Mouse (Mus musculus) hindbrain, embryonic 10.5 days (tissue): ENCODE measurements around the gene Tff3. TPM values are rescaled to one million over a fixed set of nuclear protein-coding genes. Genes with fewer than 3 reads are reported as not detected.
A peak's percentile ranks its signal among the peaks of the same experiment; 100 is the strongest.

Experiments used
- DNase-seq: peaks from one replicate; pipeline ENCODE4 v3.0.0-alpha.2; 2017; ENCODE audit warnings: low spot score
- H3K27ac ChIP-seq: fragments of 300-500 bp; sonication (generic); 2 replicates; pipeline ENCODE4 v1.5.1; 2016; ENCODE audit warnings: mild to moderate bottlenecking, moderate library complexity
- H3K27me3 ChIP-seq: fragments of 300-500 bp; sonication (generic); 2 replicates; pipeline ENCODE4 v1.6.1; 2016; ENCODE audit warnings: mild to moderate bottlenecking; ENCODE audit not compliant: poor library complexity, insufficient read depth, severe bottlenecking
- H3K36me3 ChIP-seq: fragments of 300-500 bp; sonication (generic); 2 replicates; pipeline ENCODE4 v1.6.1; 2016; ENCODE audit warnings: mild to moderate bottlenecking, moderate library complexity
- H3K4me1 ChIP-seq: fragments of 300-500 bp; sonication (generic); replicated peaks from 2 replicates; pipeline ENCODE4 v1.6.1; 2016; ENCODE audit warnings: mild to moderate bottlenecking
- H3K4me3 ChIP-seq: fragments of 300-500 bp; sonication (generic); 2 replicates; pipeline ENCODE4 v1.5.1; 2016; ENCODE audit warnings: mild to moderate bottlenecking, moderate library complexity
- H3K9me3 ChIP-seq: fragments of 300-500 bp; sonication (generic); 2 replicates; pipeline ENCODE4 v1.6.1; 2016; ENCODE audit warnings: mild to moderate bottlenecking, moderate library complexity
- WGBS: fragments of 180-500 bp; shearing (Covaris S2); methylation state at CpG from one replicate; pipeline ENCODE4 v1.1.7; 2016; 5-methylcytosine and 5-hydroxymethylcytosine counted together
- polyA plus RNA-seq: library from polyadenylated mRNA; unstranded; fragments of >200 nt; fragmentation: Nextera tagmentation; extraction: Ambion mirVana; gene quantifications from 2 replicates; pipeline ENCODE4 v1.2.1, GENCODE M21; 2016

The Tff3 gene
- 1.1 TPM in 1 of 2 replicates, not detected in the other for polyA plus RNA-seq

DNA sequence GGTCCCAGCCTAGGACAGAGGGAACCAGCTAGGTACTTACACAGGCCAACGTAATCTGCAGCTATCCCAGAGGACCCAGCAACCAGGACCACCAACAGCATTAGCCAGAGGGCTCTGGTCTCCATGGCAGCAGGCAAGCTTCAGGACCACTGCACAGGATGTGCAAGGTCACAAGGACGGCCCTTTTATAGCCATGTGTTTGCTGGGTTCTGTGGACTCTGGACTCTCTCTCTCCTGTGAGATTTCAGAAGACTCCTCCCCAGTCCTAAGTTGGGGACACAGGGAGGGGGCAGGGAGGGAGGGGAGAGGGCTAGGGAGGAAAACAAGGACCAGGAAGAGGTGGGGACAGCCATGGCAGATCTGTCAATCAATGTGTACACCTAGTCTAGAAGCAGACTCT is at the start of gene Tff3:
Tff3 (minus strand) TSS at position 195 of the 400 bp plus-strand sequence.
- H3K27ac ChIP-seq, result no peak within 1 kb of the TSS
- DNase-seq, result peak; percentile 25
- WGBS, result 27% methylated on average over 2 of the region's 2 CpGs

DNA sequence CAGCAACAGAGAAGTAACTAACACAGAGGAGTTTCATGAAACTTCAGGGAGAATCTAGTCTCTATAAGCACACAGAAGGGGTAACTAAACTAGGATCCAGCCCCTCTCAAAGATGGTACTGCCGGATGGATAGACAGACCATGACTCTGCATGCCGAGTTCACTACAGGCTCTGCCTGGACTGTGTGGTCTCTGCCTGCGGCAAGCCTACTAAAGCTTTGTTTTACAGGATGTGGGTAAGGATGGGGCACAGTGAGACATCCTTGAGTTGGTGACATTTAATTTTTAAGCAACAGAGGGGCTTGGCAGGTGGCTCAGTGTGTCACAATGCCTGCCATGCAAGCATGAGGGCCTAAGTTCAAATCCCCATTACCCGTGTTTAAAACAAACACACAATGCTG is 46.9 kb upstream of the Tff3 start:
- DNase-seq, result no peak
- 94% methylated on average over 4 of the region's 4 CpGs for WGBS
- H3K27ac ChIP-seq, result no peak overlapping the region
- H3K4me1 ChIP-seq, result 0 out of 2 replicates have a peak, but pooled peaks cover 4% of the 10 kb centered on the region
- no peak overlapping the region for H3K4me3 ChIP-seq
- no peaks in the 10 kb centered on the region for H3K9me3 ChIP-seq
- no peaks in the 10 kb centered on the region for H3K27me3 ChIP-seq
- no peaks in the 10 kb centered on the region for H3K36me3 ChIP-seq

More for the DNA sequence above, at the start of gene Tff3:
- Histone ChIP-seq H3K36me3 (no peaks in the 10 kb centered on the region), H3K27me3 (no peaks in the 10 kb centered on the region), H3K4me3 (no peak within 1 kb of the TSS), H3K9me3 (no peaks in the 10 kb centered on the region), H3K4me1 (peaks cover 22% of the 10 kb centered on the region)

DNA sequence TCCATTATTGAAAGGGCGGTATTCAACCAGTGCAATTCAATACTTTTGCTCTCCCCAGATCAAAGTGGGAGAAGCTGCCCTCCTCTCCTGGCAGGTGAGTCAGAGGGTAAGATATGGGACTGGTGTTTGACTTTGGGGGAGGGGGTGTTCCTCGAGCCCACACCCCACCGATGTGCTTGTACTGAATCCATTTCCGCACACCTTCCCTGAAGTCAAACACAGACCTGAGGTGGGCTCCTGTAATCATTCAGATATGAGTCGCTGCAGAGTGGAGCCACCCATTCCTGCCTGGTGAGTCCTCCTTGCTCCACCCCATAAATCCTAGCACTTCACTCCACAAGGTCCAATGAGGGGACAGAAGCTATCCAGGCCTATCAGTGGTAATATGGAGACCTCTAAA is 40.4 kb upstream of the Tff3 start:
- H3K4me3 ChIP-seq, result no peak overlapping the region
- H3K9me3 ChIP-seq, result no peaks in the 10 kb centered on the region
- H3K4me1 ChIP-seq, result 0 out of 2 replicates have a peak, but pooled peaks cover 4% of the 10 kb centered on the region
- H3K36me3 ChIP-seq, result no peaks in the 10 kb centered on the region
- no peak for DNase-seq
- WGBS, result 88% methylated on average over 5 of the region's 5 CpGs
- no peak overlapping the region for H3K27ac ChIP-seq
- no peaks in the 10 kb centered on the region for H3K27me3 ChIP-seq

DNA sequence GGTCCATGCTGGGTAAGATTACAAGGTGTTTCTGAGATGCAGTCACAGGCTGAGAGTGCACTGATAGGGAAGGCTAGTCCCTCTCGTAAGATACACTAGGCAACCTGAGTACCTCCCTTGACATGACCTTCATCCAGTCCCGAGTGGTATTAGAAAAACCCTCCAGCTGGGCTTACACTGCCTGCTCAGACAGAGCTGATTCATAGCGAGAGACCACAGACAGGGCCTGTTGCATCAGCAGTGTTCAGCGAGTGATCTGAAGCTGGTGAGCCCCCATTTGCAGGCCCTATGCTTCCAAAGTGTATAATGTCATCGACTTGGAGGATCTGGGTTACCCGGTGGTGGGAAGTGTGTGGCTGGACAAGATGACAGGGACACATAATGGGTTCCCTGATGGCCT is 35.7 kb upstream of the Tff3 start, which contains the start of gene Tff1:
Tff1 (minus strand) TSS at position 151 of the 400 bp plus-strand sequence.
- Histone ChIP-seq H3K9me3 (no peaks in the 10 kb centered on the region), H3K27ac (no peak within 1 kb of the TSS), H3K27me3 (no peaks in the 10 kb centered on the region), H3K36me3 (no peaks in the 10 kb centered on the region), H3K4me3 (no peak within 1 kb of the TSS), H3K4me1 (0 out of 2 replicates have a peak, but pooled peaks cover under 1% of the 10 kb centered on the region)
- DNase-seq, result no peak
- 91% methylated on average over 6 of the region's 6 CpGs for WGBS

DNA sequence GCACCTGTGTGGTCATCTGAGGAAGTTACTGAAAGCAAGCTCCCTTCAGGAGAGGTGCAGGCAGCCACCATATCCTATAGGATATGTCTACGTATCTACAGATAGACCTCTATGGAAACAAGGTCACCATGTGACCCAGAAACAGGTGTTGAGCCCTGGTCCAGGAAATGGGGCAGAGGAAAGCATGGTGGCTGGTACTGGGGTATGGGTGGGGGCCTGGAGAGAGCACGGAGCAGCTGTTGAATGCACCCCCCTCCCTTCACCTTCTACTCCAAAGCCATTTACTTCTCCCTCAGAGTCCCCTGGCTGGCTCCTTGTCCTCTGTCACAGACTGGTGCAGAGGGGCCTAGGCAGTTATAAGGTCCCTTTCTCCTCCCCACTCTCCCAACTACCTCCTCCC is 34.4 kb upstream of the Tff3 start:
- 80% methylated on average over 2 of the region's 2 CpGs for WGBS

DNA sequence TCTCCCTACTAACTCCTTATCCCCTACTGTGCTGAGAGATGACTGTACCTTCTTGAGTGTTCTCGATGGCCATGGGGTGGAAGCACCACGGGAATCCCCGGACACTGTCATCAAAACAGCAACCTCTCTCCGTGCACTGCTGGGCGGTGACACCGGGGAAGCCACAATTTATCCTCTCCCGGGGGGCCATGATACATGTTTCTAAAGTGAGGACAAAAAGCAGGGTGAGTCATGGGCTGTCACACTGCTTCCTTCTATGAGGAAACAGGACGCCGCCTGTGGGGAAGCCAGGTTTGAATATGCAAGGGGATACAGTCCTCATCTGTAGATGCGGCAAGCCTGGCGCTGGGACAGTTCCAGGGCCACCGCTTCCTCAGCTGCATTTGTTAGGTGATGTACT is 33.2 kb upstream of the Tff3 start:
- 88% methylated on average over 12 of the region's 12 CpGs for WGBS
- no peak overlapping the region for H3K27ac ChIP-seq
- H3K4me1 ChIP-seq, result 0 out of 2 replicates have a peak, but pooled peaks cover 2% of the 10 kb centered on the region
- H3K36me3 ChIP-seq, result no peaks in the 10 kb centered on the region
- no peak overlapping the region for H3K4me3 ChIP-seq
- DNase-seq, result no peak
- H3K27me3 ChIP-seq, result no peaks in the 10 kb centered on the region
- no peaks in the 10 kb centered on the region for H3K9me3 ChIP-seq

More for the DNA sequence above, 34.4 kb upstream of the Tff3 start:
- Histone ChIP-seq H3K4me1 (0 out of 2 replicates have a peak, but pooled peaks cover 2% of the 10 kb centered on the region), H3K36me3 (no peaks in the 10 kb centered on the region), H3K9me3 (no peaks in the 10 kb centered on the region), H3K27ac (no peak overlapping the region), H3K4me3 (no peak overlapping the region), H3K27me3 (no peaks in the 10 kb centered on the region)
- DNase-seq, result no peak

DNA sequence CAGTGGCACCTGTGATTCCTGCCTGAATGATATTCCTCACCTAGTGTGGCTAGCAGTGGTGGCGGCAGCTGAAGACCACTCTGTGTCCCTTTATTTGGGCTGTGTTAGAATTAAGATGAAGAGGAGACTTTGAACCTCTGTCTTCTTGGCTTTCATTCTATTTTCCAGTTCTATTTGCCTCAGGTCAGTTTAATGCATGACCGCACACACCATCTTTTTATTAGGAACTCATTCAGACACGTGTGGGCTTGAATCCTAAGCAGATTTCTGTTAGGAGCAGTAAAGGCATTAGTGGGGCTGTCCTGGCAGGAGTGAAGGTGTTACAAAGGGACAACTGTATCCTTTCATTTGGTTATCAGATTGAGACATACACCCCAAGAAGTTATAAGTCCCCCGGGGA is 30.8 kb upstream of the Tff3 start:
- Histone ChIP-seq H3K9me3 (no peaks in the 10 kb centered on the region), H3K27me3 (no peaks in the 10 kb centered on the region), H3K4me1 (0 out of 2 replicates have a peak, but pooled peaks cover 2% of the 10 kb centered on the region), H3K36me3 (no peaks in the 10 kb centered on the region), H3K27ac (no peak overlapping the region), H3K4me3 (no peak overlapping the region)
- WGBS, result 71% methylated on average over 4 of the region's 4 CpGs
- DNase-seq, result no peak

DNA sequence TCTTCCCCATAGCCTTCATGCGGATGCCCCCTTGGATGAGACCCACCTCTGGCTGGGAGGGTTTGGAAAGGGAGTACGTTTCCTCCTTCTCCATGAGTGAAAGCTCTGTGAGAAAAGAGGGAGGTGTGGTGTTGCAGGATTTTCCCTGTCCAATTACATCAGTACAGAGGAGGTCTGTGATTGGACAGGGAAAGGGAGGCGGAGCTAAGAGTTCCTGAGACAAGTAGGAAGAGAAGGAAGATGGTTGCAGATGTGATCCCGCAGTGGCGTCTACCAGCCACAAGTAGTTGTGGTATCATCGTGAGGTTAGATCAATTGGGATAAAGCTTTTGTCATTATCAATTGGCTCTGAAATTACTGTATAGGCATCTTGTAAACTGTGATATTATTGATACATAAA is 28.5 kb upstream of the Tff3 start:
- no peaks in the 10 kb centered on the region for H3K9me3 ChIP-seq
- 77% methylated on average over 6 of the region's 6 CpGs for WGBS

DNA sequence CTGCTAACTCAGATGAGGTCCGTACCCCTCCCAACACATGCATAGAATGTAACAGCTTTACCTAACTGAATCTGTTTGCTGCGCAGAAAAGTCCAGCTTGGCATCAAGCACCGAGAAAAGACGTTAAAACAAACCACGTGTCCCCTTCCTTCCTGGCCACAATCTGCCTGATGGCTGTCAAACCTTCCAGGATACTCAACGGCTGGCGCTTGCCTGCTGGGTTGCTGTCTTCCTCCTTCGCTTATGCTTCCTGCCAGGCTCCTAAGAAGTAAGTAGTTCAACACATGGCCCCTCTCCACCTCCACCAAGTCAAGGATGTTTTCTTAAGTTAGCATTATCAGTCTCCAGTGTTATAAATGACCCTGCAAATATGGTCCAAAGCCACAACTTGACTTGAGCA is 24.3 kb upstream of the Tff3 start:
- WGBS, result 82% methylated on average over 8 of the region's 8 CpGs
- Histone ChIP-seq H3K9me3 (0 out of 2 replicates have a peak, but pooled peaks cover 6% of the 10 kb centered on the region), H3K27ac (no peak overlapping the region), H3K4me3 (no peak overlapping the region), H3K4me1 (peaks cover 7% of the 10 kb centered on the region), H3K36me3 (no peaks in the 10 kb centered on the region), H3K27me3 (no peaks in the 10 kb centered on the region)
- no peak for DNase-seq

More for the DNA sequence above, 28.5 kb upstream of the Tff3 start:
- DNase-seq, result no peak
- H3K27ac ChIP-seq, result no peak overlapping the region
- no peaks in the 10 kb centered on the region for H3K27me3 ChIP-seq
- H3K4me1 ChIP-seq, result 0 out of 2 replicates have a peak, but pooled peaks cover 2% of the 10 kb centered on the region
- H3K36me3 ChIP-seq, result no peaks in the 10 kb centered on the region
- no peak overlapping the region for H3K4me3 ChIP-seq

DNA sequence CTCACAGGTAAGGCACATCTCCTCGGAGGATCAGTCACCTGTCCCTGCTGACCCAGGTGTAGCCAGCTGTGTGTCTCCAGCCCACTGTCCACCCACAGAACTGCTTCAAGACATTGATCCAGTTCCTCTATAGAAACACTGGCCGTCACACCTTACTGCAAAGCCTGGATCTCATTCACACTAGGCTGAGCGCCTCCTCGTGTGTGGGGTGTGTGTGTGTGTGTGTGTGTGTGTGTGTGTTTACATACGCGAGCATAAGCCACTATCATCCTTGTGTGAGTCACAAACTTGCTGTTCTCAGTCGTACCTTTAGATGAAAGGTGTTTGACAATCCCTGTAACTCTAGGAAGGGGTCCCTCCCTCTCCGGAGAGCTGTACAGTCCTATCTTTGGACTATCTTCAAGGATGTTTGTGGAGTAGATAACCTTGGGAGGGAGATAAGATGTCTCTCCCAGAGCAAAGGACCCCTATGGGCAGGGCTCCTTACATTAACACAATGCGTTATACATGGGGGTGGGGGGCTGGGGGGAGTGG is 23.6 kb upstream of the Tff3 start:
- no peaks in the 10 kb centered on the region for H3K36me3 ChIP-seq
- H3K4me1 ChIP-seq, result peaks cover 7% of the 10 kb centered on the region
- 91% methylated on average over 9 of the region's 9 CpGs for WGBS
- no peaks in the 10 kb centered on the region for H3K27me3 ChIP-seq
- no peak for DNase-seq
- 0 out of 2 replicates have a peak, but pooled peaks cover 6% of the 10 kb centered on the region for H3K9me3 ChIP-seq
- no peak overlapping the region for H3K4me3 ChIP-seq
- no peak overlapping the region for H3K27ac ChIP-seq

DNA sequence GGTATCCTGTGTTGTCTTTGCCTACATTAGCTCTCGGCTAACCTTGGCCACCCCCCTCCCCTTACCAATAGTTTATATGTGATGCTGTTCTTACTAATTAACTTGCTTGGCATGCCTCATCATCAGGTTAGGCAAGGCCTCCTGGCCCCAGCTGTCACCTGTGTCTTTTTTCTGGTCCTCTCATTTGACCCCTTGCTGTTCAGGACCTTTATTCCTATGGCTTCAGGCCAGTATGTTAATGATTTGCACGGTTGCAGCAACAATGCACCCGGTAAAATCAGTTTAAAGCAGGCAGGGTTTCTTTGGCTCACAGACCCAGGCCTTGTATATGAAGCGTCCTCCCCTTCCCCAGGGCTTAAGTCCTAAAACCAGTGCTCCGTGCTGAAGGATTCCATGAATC is 23.1 kb upstream of the Tff3 start:
- DNase-seq, result no peak
- Histone ChIP-seq H3K4me3 (no peak overlapping the region), H3K36me3 (no peaks in the 10 kb centered on the region), H3K4me1 (peaks cover 7% of the 10 kb centered on the region), H3K9me3 (0 out of 2 replicates have a peak, but pooled peaks cover 6% of the 10 kb centered on the region), H3K27ac (no peak overlapping the region), H3K27me3 (no peaks in the 10 kb centered on the region)
- 60% methylated on average over 5 of the region's 5 CpGs for WGBS

DNA sequence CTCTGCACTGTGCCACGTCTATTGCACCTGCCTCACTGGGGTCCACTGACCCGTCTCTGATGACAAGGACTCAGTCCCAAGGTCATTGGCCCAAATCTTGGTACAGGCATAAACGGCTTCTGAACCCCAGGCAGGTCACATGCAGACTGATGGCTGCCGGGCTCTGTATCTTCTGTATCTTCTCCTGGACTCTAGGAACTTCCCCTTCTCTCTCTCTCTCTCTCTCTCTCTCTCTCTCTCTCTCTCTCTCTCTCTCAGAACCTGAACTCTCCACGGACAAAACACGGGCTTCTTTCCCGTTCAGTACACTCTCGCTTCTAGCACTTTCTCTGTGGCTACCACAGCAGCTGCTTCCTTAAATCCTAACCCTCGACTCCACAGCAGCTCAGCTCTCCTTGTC is 16.6 kb upstream of the Tff3 start:
- H3K4me1 ChIP-seq, result no peaks in the 10 kb centered on the region
- no peak for DNase-seq
- H3K27me3 ChIP-seq, result no peaks in the 10 kb centered on the region
- H3K27ac ChIP-seq, result no peak overlapping the region
- no peaks in the 10 kb centered on the region for H3K36me3 ChIP-seq
- no peak overlapping the region for H3K4me3 ChIP-seq
- H3K9me3 ChIP-seq, result 0 out of 2 replicates have a peak, but pooled peaks cover 13% of the 10 kb centered on the region
- WGBS, result 87% methylated on average over 9 of the region's 9 CpGs

DNA sequence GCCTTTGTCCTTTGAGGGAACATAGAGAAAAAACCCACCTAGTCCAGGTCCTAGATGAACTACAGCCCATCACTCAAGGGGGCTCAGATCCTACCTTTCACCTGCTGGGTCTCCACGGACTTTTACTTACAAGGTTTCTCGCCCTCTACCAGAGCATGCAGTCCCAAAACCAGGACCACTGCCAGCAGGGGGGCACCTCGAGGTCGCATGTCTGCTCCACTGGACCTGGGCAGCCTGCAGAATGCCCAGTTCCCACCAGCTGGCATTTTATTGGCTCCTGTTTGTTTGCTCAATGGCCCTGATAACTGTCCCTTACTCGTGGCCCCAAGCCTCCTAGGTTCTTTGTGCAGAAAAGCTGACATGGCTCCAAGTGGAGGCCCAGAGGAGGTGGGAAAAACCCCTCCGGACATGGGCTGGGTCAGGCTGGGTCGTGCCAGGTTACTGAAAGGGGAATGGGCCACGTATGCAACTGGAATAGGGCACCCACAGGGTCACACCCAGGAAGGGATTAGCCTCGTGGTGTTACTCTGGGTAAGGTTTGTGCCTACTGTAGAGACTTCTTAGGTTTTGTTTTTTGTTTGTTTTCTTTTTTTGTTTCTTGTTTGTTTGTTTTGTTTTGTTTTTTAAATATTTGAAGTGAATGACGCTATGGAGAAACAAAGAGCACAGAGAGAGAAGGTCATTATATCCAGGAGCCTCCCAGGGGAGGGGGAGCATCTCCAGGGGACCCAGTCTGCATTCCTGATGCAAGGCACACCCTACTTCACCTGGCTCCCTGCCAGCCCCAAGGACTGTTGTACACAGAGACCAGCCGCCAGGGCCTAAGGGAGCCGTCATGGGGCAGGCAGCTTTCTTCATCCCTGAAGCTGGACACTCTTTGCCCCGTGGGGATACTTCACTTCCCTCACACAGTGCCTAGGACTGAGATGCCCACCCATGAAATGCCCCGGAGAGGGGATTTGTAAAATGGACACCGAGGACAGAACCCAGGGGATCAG is 14.9 kb upstream of the Tff3 start, which contains the start of gene Tff2:
Tff2 (minus strand) TSS at position 243 of the 998 bp plus-strand sequence.
- H3K27me3 ChIP-seq, result no peaks in the 10 kb centered on the region
- no peak for DNase-seq
- no peaks in the 10 kb centered on the region for H3K36me3 ChIP-seq
- H3K27ac ChIP-seq, result no peak within 1 kb of the TSS
- H3K4me1 ChIP-seq, result no peaks in the 10 kb centered on the region; the same call in 1 of the 2 replicates
- WGBS, result 73% methylated on average over 15 of the region's 15 CpGs
- no peak within 1 kb of the TSS for H3K4me3 ChIP-seq
- 0 out of 2 replicates have a peak, but pooled peaks cover 11% of the 10 kb centered on the region for H3K9me3 ChIP-seq
